Mouse (Mus musculus) pancreas, adult 10 weeks (tissue): ENCODE measurements around the gene Zfp74. TPM values are rescaled to one million over a fixed set of nuclear protein-coding genes. Genes with fewer than 3 reads are reported as not detected.

Source experiments
- polyA plus RNA-seq: library from polyadenylated mRNA; stranded (reverse); fragments of 350-450 nt; fragmentation: Illumina TruSeq; extraction: RNeasy Lipid Tissue Mini Kit (QIAGEN cat#74804); gene quantifications from one replicate; pipeline ENCODE4 v1.2.3, GENCODE M21; 2015; ENCODE audit warnings: low read depth, low replicate concordance; ENCODE audit not compliant: insufficient read depth

Zfp74 gene
- 2.8 TPM for polyA plus RNA-seq

GRCm38 (mm10) chr7:29953513-29954401, at the start of gene Zfp74:
Gene Zfp74 (minus strand): TSS chr7:29954089.

GRCm38 (mm10) chr7:29983690-29984380, 29.9 kb upstream of the Zfp74 start, which contains the start of gene Zfp568:
Gene Zfp568 (plus strand): TSS chr7:29983955.

GRCm38 (mm10) chr7:29908130-29908950, 45.5 kb downstream of the Zfp74 start, which contains the start of gene Zfp383:
Gene Zfp383 (plus strand): TSS chr7:29908223.

GRCm38 (mm10) chr7:29905966-29906681, 47.8 kb downstream of the Zfp74 start, which contains the start of gene Zfp27:
Gene Zfp27 (minus strand): TSS chr7:29906572.

Other genes starting within 250 kb of the Zfp74 start
- not detected for gene Catsperg2, start 227.1 kb downstream of the Zfp74 start, polyA plus RNA-seq
- gene Zfp84, start 185.5 kb downstream of the Zfp74 start, polyA plus RNA-seq, result 2.0 TPM
- gene Zfp30, start 170.1 kb downstream of the Zfp74 start, polyA plus RNA-seq, result 0.39 TPM
- gene Zfp790, start 138.0 kb downstream of the Zfp74 start, polyA plus RNA-seq, result 3.0 TPM
- gene Zfp940, start 100.4 kb downstream of the Zfp74 start, polyA plus RNA-seq, result not detected
- 4.2 TPM for gene Zfp420, start 94.1 kb downstream of the Zfp74 start, polyA plus RNA-seq
- 0.68 TPM for gene Zfp27, start 47.5 kb downstream of the Zfp74 start, polyA plus RNA-seq
- 1.1 TPM for gene Zfp383, start 45.9 kb downstream of the Zfp74 start, polyA plus RNA-seq
- 2.1 TPM for gene Zfp568, start 29.9 kb upstream of the Zfp74 start, polyA plus RNA-seq
- 2.0 TPM for gene Zfp14, start 97.3 kb upstream of the Zfp74 start, polyA plus RNA-seq
- gene Zfp82, start 118.8 kb upstream of the Zfp74 start, polyA plus RNA-seq, result 0.46 TPM
- gene Gm26920, start 136.3 kb upstream of the Zfp74 start, polyA plus RNA-seq, result not detected
- gene Zfp566, start 136.4 kb upstream of the Zfp74 start, polyA plus RNA-seq, result 1.6 TPM
- 13.3 TPM for gene Zfp260, start 140.7 kb upstream of the Zfp74 start, polyA plus RNA-seq
- 0.52 TPM for gene Zfp382, start 167.9 kb upstream of the Zfp74 start, polyA plus RNA-seq
- gene Zfp146, start 215.7 kb upstream of the Zfp74 start, polyA plus RNA-seq, result 8.6 TPM
- gene Cox7a1, start 230.1 kb upstream of the Zfp74 start, polyA plus RNA-seq, result 5.2 TPM
- 105 TPM for gene Capns1, start 244.7 kb upstream of the Zfp74 start, polyA plus RNA-seq